Mouse (Mus musculus) kidney, postnatal 0 days (tissue): ENCODE measurements at regions not wholly inside any gene's neighbourhood (a gene's known extent, or its start where the extent isn't known, plus 50 kb on each side); places are given as distances from the start of the nearest gene placed in this dataset.

Experiments
- ATAC-seq: fragments of 200-750 bp; cut with Nextera tagmentation; replicated peaks from 2 replicates; pipeline ENCODE4 v1.8.0; 2017; ENCODE audit warnings: low read depth, moderate number of reproducible peaks, moderate TSS enrichment, moderate library complexity; ENCODE audit not compliant: low FRiP score
- DNase-seq: peaks from one replicate; pipeline ENCODE4 v3.0.0-alpha.2; 2016; ENCODE audit warnings: low spot score
- H3K27ac ChIP-seq: fragments of 300-500 bp; sonication (generic); 2 replicates; pipeline ENCODE4 v1.5.1; 2014; ENCODE audit warnings: mild to moderate bottlenecking
- H3K27me3 ChIP-seq: fragments of 300-500 bp; sonication (generic); 2 replicates; pipeline ENCODE4 v1.6.1; 2014; ENCODE audit warnings: low read length, mixed read lengths; ENCODE audit not compliant: insufficient read depth
- H3K36me3 ChIP-seq: fragments of 300-500 bp; sonication (generic); 2 replicates; pipeline ENCODE4 v1.6.1; 2014; ENCODE audit warnings: low read length, mixed read lengths; ENCODE audit not compliant: insufficient read depth
- H3K4me1 ChIP-seq: fragments of 300-500 bp; sonication (generic); replicated peaks from 2 replicates; pipeline ENCODE4 v1.6.1; 2014; ENCODE audit warnings: antibody characterized with exemption, low read length, mixed read lengths; ENCODE audit not compliant: insufficient read depth
- H3K4me2 ChIP-seq: fragments of 300-500 bp; sonication (generic); 2 replicates; pipeline ENCODE4 v1.6.1; 2014; ENCODE audit warnings: mild to moderate bottlenecking, low read length, moderate library complexity, mixed read lengths
- H3K4me3 ChIP-seq: fragments of 300-500 bp; sonication (generic); replicated peaks from 2 replicates; pipeline ENCODE4 v1.5.1; 2014; ENCODE audit warnings: low read depth, low read length
- H3K9ac ChIP-seq: fragments of 300-500 bp; sonication (generic); 2 replicates; pipeline ENCODE4 v1.6.1; 2014; ENCODE audit warnings: low read depth, low read length
- H3K9me3 ChIP-seq: fragments of 300-500 bp; sonication (generic); replicated peaks from 2 replicates; pipeline ENCODE4 v1.6.1; 2016; ENCODE audit warnings: low read length, inconsistent platforms, mixed read lengths
- CTCF ChIP-seq: IDR thresholded peaks from 2 replicates; pipeline ENCODE4 v1.5.1; 2016; ENCODE audit warnings: antibody characterized with exemption, low read depth, mild to moderate bottlenecking, moderate library complexity
- WGBS: fragments of 180-500 bp; shearing (Covaris S2); extraction: QIAGEN DNeasy Blood & Tissue Kit; methylation state at CpG from one replicate; pipeline ENCODE4 v1.1.7; 2014; 5-methylcytosine and 5-hydroxymethylcytosine counted together

DNA sequence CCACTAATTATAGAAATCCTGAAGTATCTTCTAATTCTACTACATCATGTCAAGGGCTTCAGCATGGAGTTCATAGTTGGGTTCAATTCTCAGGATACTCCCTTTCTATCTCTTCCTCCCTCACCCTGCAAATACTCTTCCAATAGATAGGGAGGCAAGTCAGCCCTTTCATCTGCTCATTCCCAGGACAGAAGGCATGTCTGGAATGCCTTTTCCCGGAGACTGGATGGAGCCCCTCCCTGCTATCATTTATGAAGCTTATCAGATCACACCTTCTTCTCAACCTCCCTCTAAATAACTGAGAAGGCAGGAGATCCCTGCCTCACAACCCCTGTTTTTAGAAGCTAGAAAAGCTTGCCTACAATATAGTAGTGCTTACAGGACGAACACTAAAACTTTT is 1010.6 kb downstream of the A830018L16Rik start:
- Histone ChIP-seq H3K9ac (no peak overlapping the region), H3K4me3 (no peak overlapping the region), H3K36me3 (no peaks in the 10 kb centered on the region), H3K4me1 (no peaks in the 10 kb centered on the region), H3K27ac (no peak overlapping the region), H3K4me2 (no peak overlapping the region), H3K27me3 (no peaks in the 10 kb centered on the region), H3K9me3 (no peaks in the 10 kb centered on the region)
- DNase-seq, result no peak
- no peak for TF ChIP-seq CTCF
- WGBS, result 39% methylated on average over 2 of the region's 2 CpGs
- ATAC-seq, result no peak

DNA sequence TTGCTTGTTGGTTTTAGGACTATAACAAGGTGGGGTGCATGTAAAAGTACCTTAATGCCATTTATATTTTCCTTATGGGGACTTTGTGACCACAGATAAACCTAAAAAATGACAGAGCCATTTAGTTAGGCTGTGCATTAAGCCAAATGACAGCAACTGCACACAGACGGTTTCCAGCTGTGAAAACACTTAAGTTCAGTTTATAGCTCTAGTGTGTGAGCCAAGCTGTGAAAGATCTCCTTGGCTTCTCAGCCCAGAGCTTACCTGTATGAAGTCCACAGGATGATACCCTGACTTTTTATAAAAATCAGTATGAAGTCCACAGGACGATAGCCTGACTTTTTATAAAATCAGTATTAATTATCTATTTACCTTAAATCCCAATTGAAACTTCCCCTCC is 1024.0 kb downstream of the A830018L16Rik start:
- Histone ChIP-seq H3K36me3 (no peaks in the 10 kb centered on the region), H3K4me1 (no peaks in the 10 kb centered on the region), H3K4me3 (no peak overlapping the region), H3K9ac (no peak overlapping the region), H3K4me2 (no peak overlapping the region), H3K27me3 (no peaks in the 10 kb centered on the region), H3K27ac (no peak overlapping the region), H3K9me3 (no peaks in the 10 kb centered on the region)
- DNase-seq (peak; percentile 17), ATAC-seq (no peak)
- TF ChIP-seq CTCF, result no peak
- WGBS, result 31% methylated on average over 2 of the region's 2 CpGs

DNA sequence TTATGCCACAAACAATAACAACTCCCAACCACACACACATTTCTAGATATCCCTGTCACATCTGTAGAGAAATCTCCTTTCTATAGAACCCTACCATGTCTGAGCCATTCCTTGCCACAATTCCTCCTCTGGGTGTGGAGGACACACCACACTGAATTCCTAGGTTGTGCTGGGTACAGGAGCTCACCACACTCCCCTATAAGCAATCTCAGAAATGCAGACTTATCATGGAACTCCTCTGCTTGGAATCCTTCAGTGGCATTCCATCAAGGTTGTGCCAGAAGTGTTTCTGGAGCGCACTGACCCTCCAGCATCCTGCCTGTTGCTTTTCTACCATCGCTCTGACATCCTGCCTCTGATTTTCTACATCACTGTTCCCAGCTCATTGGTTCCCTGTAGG is 1052.3 kb downstream of the A830018L16Rik start:
- H3K27me3 ChIP-seq, result no peaks in the 10 kb centered on the region
- H3K9ac ChIP-seq, result no peak overlapping the region
- no peaks in the 10 kb centered on the region for H3K4me1 ChIP-seq
- WGBS, result 84% methylated on average over 2 of the region's 2 CpGs
- H3K4me2 ChIP-seq, result no peak overlapping the region
- ATAC-seq (no peak), DNase-seq (no peak)
- H3K27ac ChIP-seq, result no peak overlapping the region
- TF ChIP-seq CTCF, result no peak
- H3K9me3 ChIP-seq, result no peaks in the 10 kb centered on the region
- H3K4me3 ChIP-seq, result no peak overlapping the region
- H3K36me3 ChIP-seq, result no peaks in the 10 kb centered on the region

DNA sequence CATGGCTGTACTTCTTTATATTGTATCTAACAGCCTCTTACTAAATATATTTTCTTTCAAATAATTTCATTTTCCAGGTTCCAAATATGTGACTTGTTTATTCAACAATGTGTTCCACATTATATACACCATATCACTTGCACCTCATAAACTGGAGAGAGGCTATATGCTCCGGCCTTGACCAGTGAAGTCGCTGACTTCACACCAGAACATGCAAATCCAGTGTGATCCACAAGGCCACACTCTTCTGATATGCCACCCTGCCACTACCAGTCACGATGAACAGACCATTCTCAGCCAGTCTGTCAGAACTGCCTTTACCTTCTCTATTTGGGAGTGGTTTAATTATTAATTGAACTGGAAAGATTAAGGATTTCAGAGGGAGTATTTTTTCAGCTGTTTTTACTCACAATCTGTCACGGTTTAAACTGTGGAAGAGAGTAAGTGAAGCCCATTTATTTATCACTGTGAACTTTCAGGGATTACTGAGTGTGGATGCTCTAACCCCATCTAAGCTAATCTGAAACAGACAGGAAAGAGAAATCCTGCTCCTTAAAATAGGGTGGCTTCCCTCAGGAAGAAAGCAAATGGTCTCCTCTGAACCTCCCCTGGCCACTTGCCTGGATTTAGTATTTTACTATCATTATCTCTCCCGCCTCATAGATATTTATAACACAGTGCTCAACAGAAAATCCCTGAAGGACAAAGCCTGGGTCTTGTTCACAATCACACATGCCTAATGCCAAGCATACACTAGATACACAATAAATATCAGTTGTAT is 1065.3 kb downstream of the A830018L16Rik start:
- H3K4me3 ChIP-seq, result no peak overlapping the region
- no peaks in the 10 kb centered on the region for H3K9me3 ChIP-seq
- peak; percentile 34 for DNase-seq
- H3K4me1 ChIP-seq, result no peaks in the 10 kb centered on the region
- H3K9ac ChIP-seq, result no peak overlapping the region
- no peaks in the 10 kb centered on the region for H3K27me3 ChIP-seq
- ATAC-seq, result no peak
- no peak overlapping the region for H3K27ac ChIP-seq
- TF ChIP-seq CTCF, result no peak
- H3K36me3 ChIP-seq, result no peaks in the 10 kb centered on the region
- 37% methylated on average over 5 of the region's 5 CpGs for WGBS
- H3K4me2 ChIP-seq, result no peak overlapping the region

DNA sequence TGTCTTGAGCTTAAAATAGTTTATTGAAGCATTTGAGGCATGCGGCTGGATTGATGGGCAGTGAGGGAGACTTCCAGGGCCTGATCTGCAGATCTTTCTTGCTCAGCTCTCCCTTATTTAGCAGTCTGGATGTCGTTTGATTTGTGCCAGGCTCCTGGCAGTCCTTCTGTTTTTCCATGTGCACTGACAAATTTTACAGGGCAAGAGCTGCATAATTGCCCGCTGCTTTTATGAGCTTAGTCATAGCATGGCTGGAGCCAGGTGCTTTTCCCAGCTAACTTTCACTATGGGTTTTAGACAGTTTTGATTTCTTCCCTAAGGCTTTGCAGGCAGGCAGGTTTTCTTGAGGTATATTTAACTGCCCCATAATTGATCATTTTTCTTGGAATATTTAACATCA is 1086.5 kb downstream of the A830018L16Rik start:
- H3K4me1 ChIP-seq, result no peaks in the 10 kb centered on the region
- H3K36me3 ChIP-seq, result no peaks in the 10 kb centered on the region
- no peak for ATAC-seq
- no peak overlapping the region for H3K27ac ChIP-seq
- no peak overlapping the region for H3K4me2 ChIP-seq
- H3K9ac ChIP-seq, result no peak overlapping the region
- 63% methylated on average over 3 of the region's 3 CpGs for WGBS
- no peaks in the 10 kb centered on the region for H3K9me3 ChIP-seq
- DNase-seq, result no peak
- no peak overlapping the region for H3K4me3 ChIP-seq
- no peaks in the 10 kb centered on the region for H3K27me3 ChIP-seq
- TF ChIP-seq CTCF, result no peak

DNA sequence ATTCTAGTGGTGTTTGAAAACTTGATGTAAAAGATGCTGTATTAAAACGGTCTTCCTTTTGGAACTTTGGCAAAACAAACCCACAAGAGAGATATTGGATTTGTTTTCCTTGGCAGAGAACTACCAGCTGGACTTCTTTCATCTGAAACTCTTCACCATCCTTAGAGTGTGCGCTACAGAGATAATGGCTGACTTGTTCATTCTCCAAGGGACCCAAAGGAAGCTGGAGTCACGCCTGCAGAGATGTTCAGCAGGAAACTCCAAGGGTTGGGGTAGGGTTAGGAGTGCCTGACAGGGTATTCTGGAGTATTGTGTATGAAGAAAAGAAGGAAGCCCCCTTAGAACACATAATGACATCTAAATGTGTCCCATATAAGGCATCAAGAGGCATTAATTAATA is 1094.1 kb downstream of the A830018L16Rik start:
- no peak overlapping the region for H3K4me2 ChIP-seq

More for the DNA sequence above, 1094.1 kb downstream of the A830018L16Rik start:
- Histone ChIP-seq H3K4me3 (no peak overlapping the region), H3K9ac (no peak overlapping the region), H3K9me3 (no peaks in the 10 kb centered on the region), H3K27ac (no peak overlapping the region), H3K4me1 (no peaks in the 10 kb centered on the region), H3K36me3 (no peaks in the 10 kb centered on the region), H3K27me3 (no peaks in the 10 kb centered on the region)
- no peak for DNase-seq
- no peak for TF ChIP-seq CTCF
- WGBS, result 31% methylated on average over 3 of the region's 3 CpGs
- ATAC-seq, result no peak
